Mouse (Mus musculus) heart, embryonic 13.5 days (tissue): ENCODE results near the gene Tasp1. TPM values are rescaled to one million over a fixed set of nuclear protein-coding genes. Genes with fewer than 3 reads are reported as not detected.
"Not testable (repeated sequence)": the region's sequence is repeated elsewhere in the genome, so short reads cannot be mapped to it uniquely, and the experiment has no call there.

Source experiments
- ATAC-seq: fragments of 200-750 bp; cut with Nextera tagmentation; 2 replicates; pipeline ENCODE4 v1.8.0; 2017; ENCODE audit warnings: moderate TSS enrichment; ENCODE audit not compliant: insufficient number of reproducible peaks, low FRiP score, low TSS enrichment; ENCODE audit errors: extremely low read depth
- H3K27ac ChIP-seq: fragments of 300-500 bp; sonication (generic); replicated peaks from 2 replicates; pipeline ENCODE4 v1.5.1; 2015; ENCODE audit warnings: moderate library complexity, mild to moderate bottlenecking, inconsistent platforms
- H3K27me3 ChIP-seq: fragments of 300-500 bp; sonication (generic); replicated peaks from 2 replicates; pipeline ENCODE4 v1.6.1; 2015; ENCODE audit warnings: mild to moderate bottlenecking, inconsistent platforms
- H3K36me3 ChIP-seq: fragments of 300-500 bp; sonication (generic); 2 replicates; pipeline ENCODE4 v1.6.1; 2015; ENCODE audit warnings: mild to moderate bottlenecking, inconsistent platforms
- H3K4me1 ChIP-seq: fragments of 300-500 bp; sonication (generic); 2 replicates; pipeline ENCODE4 v1.6.1; 2015; ENCODE audit warnings: inconsistent platforms
- H3K4me2 ChIP-seq: fragments of 300-500 bp; sonication (generic); 2 replicates; pipeline ENCODE4 v1.6.1; 2015; ENCODE audit warnings: inconsistent platforms, mild to moderate bottlenecking, moderate library complexity
- H3K4me3 ChIP-seq: fragments of 300-500 bp; sonication (generic); 2 replicates; pipeline ENCODE4 v1.5.1; 2015; ENCODE audit warnings: moderate library complexity, mild to moderate bottlenecking, inconsistent platforms
- H3K9ac ChIP-seq: fragments of 300-500 bp; sonication (generic); 2 replicates; pipeline ENCODE4 v1.6.1; 2015; ENCODE audit warnings: inconsistent platforms, mild to moderate bottlenecking, moderate library complexity
- H3K9me3 ChIP-seq: fragments of 300-500 bp; sonication (generic); 2 replicates; pipeline ENCODE4 v1.6.1; 2016; ENCODE audit warnings: inconsistent platforms
- WGBS: fragments of 180-500 bp; shearing (Covaris S2); methylation state at CpG from one replicate; pipeline ENCODE4 v1.1.7; 2015; ENCODE audit warnings: mixed read lengths; 5-methylcytosine and 5-hydroxymethylcytosine counted together
- polyA plus RNA-seq: library from polyadenylated mRNA; unstranded; fragments of >200 nt; fragmentation: Nextera tagmentation; extraction: Ambion mirVana; gene quantifications from 2 replicates; pipeline ENCODE4 v1.2.1, GENCODE M21; 2015

Tasp1 gene
- polyA plus RNA-seq, 1 experiment from 2014 or later = 11.8 TPM

- Histone ChIP-seq H3K4me3 (no peak overlapping the region), H3K9ac (no peak overlapping the region), H3K4me1 (no peaks in the 10 kb centered on the region), H3K27me3 (no peaks in the 10 kb centered on the region), H3K4me2 (no peak overlapping the region), H3K36me3 (no peaks in the 10 kb centered on the region), H3K27ac (no peak overlapping the region), H3K9me3 (no peaks in the 10 kb centered on the region)
- 80% methylated on average over 10 of the region's 10 CpGs for WGBS
- no peak for ATAC-seq
These were observed 132.0 kb downstream of the Tasp1 start for GRCm38 (mm10) chr2:139934577-139934976.

- Histone ChIP-seq H3K36me3 (no peaks in the 10 kb centered on the region), H3K27ac (no peak overlapping the region), H3K9ac (no peak overlapping the region), H3K4me3 (no peak overlapping the region), H3K4me2 (no peak overlapping the region), H3K9me3 (no peaks in the 10 kb centered on the region), H3K4me1 (no peaks in the 10 kb centered on the region), H3K27me3 (no peaks in the 10 kb centered on the region)
- WGBS = 76% methylated on average over 4 of the region's 4 CpGs
- ATAC-seq = no peak
These were observed 132.5 kb downstream of the Tasp1 start for GRCm38 (mm10) chr2:139934033-139934572.

GRCm38 (mm10) chr2:139932211-139932610, 134.4 kb downstream of the Tasp1 start:
- 88% methylated on average over 2 of the region's 2 CpGs for WGBS
- no peak overlapping the region for H3K4me3 ChIP-seq
- no peak for ATAC-seq

GRCm38 (mm10) chr2:139924937-139925336, 141.7 kb downstream of the Tasp1 start:
- WGBS = 32% methylated on average over 1 of the region's 1 CpGs
- Histone ChIP-seq H3K9ac (no peak overlapping the region), H3K9me3 (no peaks in the 10 kb centered on the region), H3K4me3 (no peak overlapping the region), H3K4me1 (no peaks in the 10 kb centered on the region), H3K4me2 (no peak overlapping the region), H3K27me3 (no peaks in the 10 kb centered on the region), H3K36me3 (no peaks in the 10 kb centered on the region), H3K27ac (no peak overlapping the region)
- no peak for ATAC-seq

More at GRCm38 (mm10) chr2:139932211-139932610, 134.4 kb downstream of the Tasp1 start:
- Histone ChIP-seq H3K9ac (no peak overlapping the region), H3K4me2 (no peak overlapping the region), H3K27me3 (no peaks in the 10 kb centered on the region), H3K27ac (no peak overlapping the region), H3K4me1 (no peaks in the 10 kb centered on the region), H3K36me3 (no peaks in the 10 kb centered on the region), H3K9me3 (no peaks in the 10 kb centered on the region)

GRCm38 (mm10) chr2:139921395-139921794, 145.2 kb downstream of the Tasp1 start:
- not testable (repeated sequence) for H3K9me3 ChIP-seq, H3K4me2 ChIP-seq, H3K27me3 ChIP-seq, H3K4me3 ChIP-seq, H3K27ac ChIP-seq, ATAC-seq, H3K36me3 ChIP-seq, H3K4me1 ChIP-seq, H3K9ac ChIP-seq

GRCm38 (mm10) chr2:139919757-139920156, 146.8 kb downstream of the Tasp1 start:
- 59% methylated on average over 2 of the region's 2 CpGs for WGBS
- Histone ChIP-seq H3K9me3 (no peaks in the 10 kb centered on the region), H3K9ac (no peak overlapping the region), H3K4me3 (no peak overlapping the region), H3K27ac (no peak overlapping the region), H3K4me2 (no peak overlapping the region), H3K27me3 (no peaks in the 10 kb centered on the region), H3K4me1 (no peaks in the 10 kb centered on the region), H3K36me3 (no peaks in the 10 kb centered on the region)
- ATAC-seq = no peak

- Histone ChIP-seq H3K4me1 (no peaks in the 10 kb centered on the region), H3K36me3 (no peaks in the 10 kb centered on the region), H3K4me3 (no peak overlapping the region), H3K4me2 (no peak overlapping the region), H3K27me3 (no peaks in the 10 kb centered on the region), H3K9ac (no peak overlapping the region), H3K27ac (no peak overlapping the region), H3K9me3 (no peaks in the 10 kb centered on the region)
- WGBS = 75% methylated on average over 9 of the region's 9 CpGs
- no peak for ATAC-seq
These were observed 160.0 kb downstream of the Tasp1 start for GRCm38 (mm10) chr2:139906441-139907157.

GRCm38 (mm10) chr2:139891405-139892089, 175.1 kb downstream of the Tasp1 start:
- no peak for ATAC-seq
- Histone ChIP-seq H3K9ac (no peak overlapping the region), H3K36me3 (no peaks in the 10 kb centered on the region), H3K4me2 (no peak overlapping the region), H3K27me3 (no peaks in the 10 kb centered on the region), H3K4me1 (no peaks in the 10 kb centered on the region), H3K4me3 (no peak overlapping the region), H3K27ac (no peak overlapping the region), H3K9me3 (no peaks in the 10 kb centered on the region)

- Histone ChIP-seq H3K4me1 (no peaks in the 10 kb centered on the region), H3K4me2 (no peak overlapping the region), H3K9ac (no peak overlapping the region), H3K4me3 (no peak overlapping the region), H3K27me3 (no peaks in the 10 kb centered on the region), H3K27ac (no peak overlapping the region), H3K9me3 (no peaks in the 10 kb centered on the region), H3K36me3 (no peaks in the 10 kb centered on the region)
- ATAC-seq = no peak
- WGBS = 84% methylated on average over 4 of the region's 4 CpGs
These were observed 182.4 kb downstream of the Tasp1 start for GRCm38 (mm10) chr2:139884264-139884637.

GRCm38 (mm10) chr2:139883581-139884263, 182.9 kb downstream of the Tasp1 start:
- no peak overlapping the region for H3K4me2 ChIP-seq
- no peak overlapping the region for H3K9ac ChIP-seq
- no peaks in the 10 kb centered on the region for H3K9me3 ChIP-seq
- no peak overlapping the region for H3K4me3 ChIP-seq
- no peak for ATAC-seq
- WGBS = 83% methylated on average over 7 of the region's 7 CpGs
- no peaks in the 10 kb centered on the region for H3K4me1 ChIP-seq
- no peak overlapping the region for H3K27ac ChIP-seq
- no peaks in the 10 kb centered on the region for H3K36me3 ChIP-seq
- H3K27me3 ChIP-seq = no peaks in the 10 kb centered on the region

GRCm38 (mm10) chr2:139878052-139878621, 188.5 kb downstream of the Tasp1 start:
- no peaks in the 10 kb centered on the region for H3K27me3 ChIP-seq
- WGBS = 80% methylated on average over 7 of the region's 7 CpGs
- ATAC-seq = no peak

More at GRCm38 (mm10) chr2:139878052-139878621, 188.5 kb downstream of the Tasp1 start:
- H3K4me1 ChIP-seq = no peaks in the 10 kb centered on the region
- no peaks in the 10 kb centered on the region for H3K9me3 ChIP-seq
- H3K4me2 ChIP-seq = no peak overlapping the region
- no peak overlapping the region for H3K27ac ChIP-seq
- H3K36me3 ChIP-seq = no peaks in the 10 kb centered on the region
- H3K4me3 ChIP-seq = no peak overlapping the region
- H3K9ac ChIP-seq = no peak overlapping the region
